Mouse (Mus musculus) forebrain, embryonic 12.5 days (tissue): Measurements from ENCODE around the gene Slc35f5. TPM values are rescaled to one million over a fixed set of nuclear protein-coding genes. Genes with fewer than 3 reads are reported as not detected.
"Not testable (repeated sequence)": the region's sequence is repeated elsewhere in the genome, so short reads cannot be mapped to it uniquely, and the experiment has no call there.

Source experiments
- ATAC-seq: fragments of 200-750 bp; cut with Nextera tagmentation; 2 replicates; pipeline ENCODE4 v1.8.0; 2017; ENCODE audit warnings: moderate TSS enrichment; ENCODE audit not compliant: low FRiP score
- H3K27ac ChIP-seq: fragments of 300-500 bp; sonication (generic); 2 replicates; pipeline ENCODE4 v1.5.1; 2016; ENCODE audit warnings: mild to moderate bottlenecking
- H3K27me3 ChIP-seq: fragments of 300-500 bp; sonication (generic); 2 replicates; pipeline ENCODE4 v1.6.1; 2016; ENCODE audit warnings: mild to moderate bottlenecking
- H3K36me3 ChIP-seq: fragments of 300-500 bp; sonication (generic); replicated peaks from 2 replicates; pipeline ENCODE4 v1.6.1; 2016; ENCODE audit warnings: mild to moderate bottlenecking
- H3K4me1 ChIP-seq: fragments of 300-500 bp; sonication (generic); 2 replicates; pipeline ENCODE4 v1.6.1; 2016
- H3K4me2 ChIP-seq: fragments of 300-500 bp; sonication (generic); 2 replicates; pipeline ENCODE4 v1.6.1; 2016; ENCODE audit warnings: mild to moderate bottlenecking, moderate library complexity
- H3K4me3 ChIP-seq: fragments of 300-500 bp; sonication (generic); replicated peaks from 2 replicates; pipeline ENCODE4 v1.5.1; 2016; ENCODE audit warnings: mild to moderate bottlenecking
- H3K9ac ChIP-seq: fragments of 300-500 bp; sonication (generic); 2 replicates; pipeline ENCODE4 v1.6.1; 2016; ENCODE audit warnings: mild to moderate bottlenecking
- H3K9me3 ChIP-seq: fragments of 300-500 bp; sonication (generic); 2 replicates; pipeline ENCODE4 v1.6.1; 2016
- WGBS: fragments of 180-500 bp; shearing (Covaris S2); methylation state at CpG from one replicate; pipeline ENCODE4 v1.1.7; 2016; 5-methylcytosine and 5-hydroxymethylcytosine counted together
- polyA plus RNA-seq: library from polyadenylated mRNA; unstranded; fragments of >200 nt; fragmentation: Nextera tagmentation; extraction: Ambion mirVana; gene quantifications from 2 replicates; pipeline ENCODE4 v1.2.1, GENCODE M21; 2016

Slc35f5 gene
- 22.5 and 22.6 TPM in 2 replicates for polyA plus RNA-seq

GRCm38 (mm10) chr1:125560259-125561192 lies at the start of gene Slc35f5:
Slc35f5 (plus strand) TSS chr1:125560595.
- WGBS, result under 1% methylated on average over 61 of the region's 61 CpGs
- no peaks in the 10 kb centered on the region for H3K9me3 ChIP-seq
- peak within 1 kb of the TSS; percentile 72 for H3K9ac ChIP-seq
- peaks cover 8% of the 10 kb centered on the region for H3K4me1 ChIP-seq
- H3K27me3 ChIP-seq, result no peaks in the 10 kb centered on the region
- peak; percentile 96 for ATAC-seq
- H3K4me2 ChIP-seq, result peak within 1 kb of the TSS; percentile 77
- H3K4me3 ChIP-seq, result peak within 1 kb of the TSS; percentile 66
- H3K27ac ChIP-seq, result peak within 1 kb of the TSS; percentile 84
- H3K36me3 ChIP-seq, result no peaks in the 10 kb centered on the region

- H3K4me1 ChIP-seq, result no peaks in the 10 kb centered on the region
- no peak overlapping the region for H3K27ac ChIP-seq
- no peak overlapping the region for H3K4me3 ChIP-seq
- no peak for ATAC-seq
- WGBS, result 92% methylated on average over 5 of the region's 5 CpGs
- no peak overlapping the region for H3K9ac ChIP-seq
- H3K9me3 ChIP-seq, result no peaks in the 10 kb centered on the region
- no peaks in the 10 kb centered on the region for H3K27me3 ChIP-seq
- H3K36me3 ChIP-seq, result no peaks in the 10 kb centered on the region
- no peak overlapping the region for H3K4me2 ChIP-seq
Observed at GRCm38 (mm10) chr1:125514706-125515105, 45.7 kb upstream of the Slc35f5 start.

GRCm38 (mm10) chr1:125516910-125517659 lies 43.3 kb upstream of the Slc35f5 start:
- Histone ChIP-seq H3K4me1 (no peaks in the 10 kb centered on the region), H3K27ac (no peak overlapping the region), H3K27me3 (no peaks in the 10 kb centered on the region), H3K4me2 (no peak overlapping the region), H3K4me3 (no peak overlapping the region), H3K9me3 (no peaks in the 10 kb centered on the region), H3K9ac (no peak overlapping the region), H3K36me3 (no peaks in the 10 kb centered on the region)
- WGBS, result 78% methylated on average over 7 of the region's 7 CpGs
- no peak for ATAC-seq

GRCm38 (mm10) chr1:125519107-125519611 lies 41.2 kb upstream of the Slc35f5 start:
- 67% methylated on average over 5 of the region's 5 CpGs for whole genome bisulfite sequencing

GRCm38 (mm10) chr1:125525965-125526665 lies 34.3 kb upstream of the Slc35f5 start:
- H3K9ac ChIP-seq, result no peak overlapping the region
- no peaks in the 10 kb centered on the region for H3K9me3 ChIP-seq
- H3K4me3 ChIP-seq, result no peak overlapping the region
- no peaks in the 10 kb centered on the region for H3K27me3 ChIP-seq
- no peaks in the 10 kb centered on the region for H3K36me3 ChIP-seq
- no peak overlapping the region for H3K27ac ChIP-seq
- no peaks in the 10 kb centered on the region for H3K4me1 ChIP-seq
- WGBS, result 70% methylated on average over 7 of the region's 7 CpGs
- 0 out of 2 replicates have a peak, but pooled peaks have one; percentile 4 for ATAC-seq
- H3K4me2 ChIP-seq, result no peak overlapping the region

More at GRCm38 (mm10) chr1:125519107-125519611, 41.2 kb upstream of the Slc35f5 start:
- Histone ChIP-seq H3K4me1 (no peaks in the 10 kb centered on the region), H3K4me2 (no peak overlapping the region), H3K9ac (no peak overlapping the region), H3K27me3 (no peaks in the 10 kb centered on the region), H3K4me3 (no peak overlapping the region), H3K27ac (no peak overlapping the region), H3K36me3 (no peaks in the 10 kb centered on the region), H3K9me3 (no peaks in the 10 kb centered on the region)
- ATAC-seq, result no peak

GRCm38 (mm10) chr1:125526666-125527004 lies 33.8 kb upstream of the Slc35f5 start:
- Histone ChIP-seq H3K4me3 (no peak overlapping the region), H3K27me3 (no peaks in the 10 kb centered on the region), H3K27ac (no peak overlapping the region), H3K36me3 (no peaks in the 10 kb centered on the region), H3K9ac (no peak overlapping the region), H3K4me2 (no peak overlapping the region), H3K9me3 (no peaks in the 10 kb centered on the region), H3K4me1 (no peaks in the 10 kb centered on the region)
- no peak for ATAC-seq
- 85% methylated on average over 1 of the region's 1 CpGs for WGBS

- H3K9me3 ChIP-seq, result no peaks in the 10 kb centered on the region
- ATAC-seq, result no peak
- H3K27ac ChIP-seq, result no peak overlapping the region
- no peaks in the 10 kb centered on the region for H3K4me1 ChIP-seq
- H3K27me3 ChIP-seq, result no peaks in the 10 kb centered on the region
- 87% methylated on average over 3 of the region's 3 CpGs for WGBS
- no peak overlapping the region for H3K9ac ChIP-seq
- H3K36me3 ChIP-seq, result no peaks in the 10 kb centered on the region
- no peak overlapping the region for H3K4me3 ChIP-seq
- H3K4me2 ChIP-seq, result no peak overlapping the region
Observed at GRCm38 (mm10) chr1:125527364-125527763, 33.0 kb upstream of the Slc35f5 start.

GRCm38 (mm10) chr1:125533180-125533912 lies 27.0 kb upstream of the Slc35f5 start:
- not testable (repeated sequence) for H3K4me3 ChIP-seq, H3K4me2 ChIP-seq, ATAC-seq, H3K36me3 ChIP-seq, H3K27me3 ChIP-seq, H3K27ac ChIP-seq, H3K9me3 ChIP-seq, H3K9ac ChIP-seq, H3K4me1 ChIP-seq
- WGBS, result 54% methylated on average over 10 of the region's 10 CpGs

GRCm38 (mm10) chr1:125537131-125537530 lies 23.3 kb upstream of the Slc35f5 start:
- Histone ChIP-seq H3K4me1 (no peaks in the 10 kb centered on the region), H3K9ac (no peak overlapping the region), H3K4me3 (no peak overlapping the region), H3K27ac (no peak overlapping the region), H3K4me2 (no peak overlapping the region), H3K36me3 (no peaks in the 10 kb centered on the region), H3K27me3 (no peaks in the 10 kb centered on the region), H3K9me3 (no peaks in the 10 kb centered on the region)
- no peak for ATAC-seq
- 93% methylated on average over 2 of the region's 2 CpGs for WGBS

- Histone ChIP-seq H3K4me3 (no peak overlapping the region), H3K4me1 (no peaks in the 10 kb centered on the region), H3K9ac (no peak overlapping the region), H3K27me3 (no peaks in the 10 kb centered on the region), H3K9me3 (no peaks in the 10 kb centered on the region), H3K36me3 (no peaks in the 10 kb centered on the region), H3K27ac (no peak overlapping the region), H3K4me2 (no peak overlapping the region)
- WGBS, result 90% methylated on average over 8 of the region's 8 CpGs
- no peak for ATAC-seq
Observed at GRCm38 (mm10) chr1:125537776-125538175, 22.6 kb upstream of the Slc35f5 start.

- Histone ChIP-seq H3K27me3 (no peaks in the 10 kb centered on the region), H3K9ac (no peak overlapping the region), H3K4me3 (no peak overlapping the region), H3K9me3 (no peaks in the 10 kb centered on the region), H3K4me1 (no peaks in the 10 kb centered on the region), H3K4me2 (no peak overlapping the region), H3K36me3 (no peaks in the 10 kb centered on the region), H3K27ac (no peak overlapping the region)
- 77% methylated on average over 2 of the region's 2 CpGs for WGBS
- no peak for ATAC-seq
Observed at GRCm38 (mm10) chr1:125539312-125539711, 21.1 kb upstream of the Slc35f5 start.
